Mouse (Mus musculus) neutrophil, adult 5-6 weeks (primary cell): ENCODE results near the gene Itgav. TPM values are rescaled to one million over a fixed set of nuclear protein-coding genes. Genes with fewer than 3 reads are reported as not detected.

Experiments used
- total RNA-seq: library from RNA; stranded (forward); fragments of 200-1000 nt; gene quantifications from 2 replicates; pipeline ENCODE4 v1.2.3, GENCODE M21; 2017

Gene Itgav
- total RNA-seq, 1 experiment from 2014 or later, result 37.6 TPM

Other genes with a start within 250 kb of the Itgav start
- gene Zc3h15, start 80.0 kb upstream of the Itgav start, total RNA-seq, result 152 and 153 TPM in 2 replicates
- not detected in 2 replicates for gene Fam171b, start 88.2 kb downstream of the Itgav start, total RNA-seq
- not detected in 2 replicates for gene Zswim2, start 216.8 kb downstream of the Itgav start, total RNA-seq
- gene Gm13698, start 231.3 kb downstream of the Itgav start, total RNA-seq, result not detected in 2 replicates
- not detected in 2 replicates for gene Gm13693, start 237.1 kb downstream of the Itgav start, total RNA-seq
- not detected in 2 replicates for gene Gm13695, start 242.9 kb downstream of the Itgav start, total RNA-seq
- gene Gm13696, start 248.7 kb downstream of the Itgav start, total RNA-seq, result not detected in 2 replicates